Mouse (Mus musculus) thymus, postnatal 10 days (tissue): ENCODE measurements around the gene Bach1.
"Not testable (repeated sequence)": the region's sequence is repeated elsewhere in the genome, so short reads cannot be mapped to it uniquely, and the experiment has no call there.

ENCODE experiments used
- DNase-seq, 2 experiments: peaks; one replicate each; pipeline ENCODE4 v3.0.0; 2021; ENCODE audit warnings: low spot score in 2 of 2

Bach1 gene

DNA sequence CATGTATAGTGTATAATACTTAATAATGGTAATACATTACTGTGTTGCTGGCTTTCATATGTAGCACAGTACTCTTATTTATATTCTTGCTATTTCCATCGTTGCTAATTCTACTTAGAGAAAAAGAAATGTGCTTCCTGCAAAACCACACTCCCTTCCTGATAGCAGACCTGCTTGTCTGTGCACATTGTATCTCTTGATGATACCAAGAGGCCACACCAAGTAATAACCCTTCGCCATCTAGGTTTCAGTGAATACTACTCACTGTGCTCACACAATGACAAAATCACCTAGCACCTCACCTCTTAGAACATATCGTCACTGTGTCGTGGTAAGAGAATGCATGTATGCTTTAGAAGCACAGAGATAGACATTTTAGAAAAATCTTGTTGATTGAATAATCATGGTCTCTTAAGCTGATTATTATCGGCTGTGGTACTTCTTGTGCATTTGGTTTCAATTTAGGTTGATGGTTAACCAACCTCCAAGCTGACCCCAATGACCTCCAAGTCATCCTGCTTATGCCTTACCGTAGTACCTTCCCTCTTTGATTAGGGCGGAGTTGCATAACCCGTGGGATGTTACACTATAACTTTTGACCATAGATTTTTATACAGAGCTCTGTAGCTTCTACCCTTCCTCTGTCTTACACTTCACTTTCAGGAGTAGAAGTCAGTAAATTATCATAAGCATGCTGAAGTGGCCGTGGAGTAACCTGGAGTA, 17.7 kb upstream of the Bach1 start:
- DNase-seq, result no peak

DNA sequence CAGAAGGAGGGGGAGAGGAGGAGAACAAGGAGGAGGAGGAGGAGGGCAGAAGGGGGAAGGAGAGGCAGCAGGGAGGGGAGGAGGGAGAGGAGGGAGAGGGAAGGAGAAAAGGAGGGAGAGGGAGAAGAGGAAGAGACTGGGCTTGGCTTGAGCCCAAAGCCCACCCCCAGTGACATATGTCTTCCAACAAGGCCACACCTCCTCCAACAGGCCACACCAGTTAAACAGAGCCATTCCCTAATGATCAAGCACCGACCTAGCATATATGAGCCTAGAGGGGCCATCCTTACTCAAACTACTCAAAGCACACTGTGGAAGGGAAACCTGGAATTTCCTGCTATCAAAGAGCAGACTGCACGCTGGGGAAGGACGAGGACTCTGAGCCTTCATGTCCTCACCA, 16.9 kb upstream of the Bach1 start:
- no peak for DNase-seq

DNA sequence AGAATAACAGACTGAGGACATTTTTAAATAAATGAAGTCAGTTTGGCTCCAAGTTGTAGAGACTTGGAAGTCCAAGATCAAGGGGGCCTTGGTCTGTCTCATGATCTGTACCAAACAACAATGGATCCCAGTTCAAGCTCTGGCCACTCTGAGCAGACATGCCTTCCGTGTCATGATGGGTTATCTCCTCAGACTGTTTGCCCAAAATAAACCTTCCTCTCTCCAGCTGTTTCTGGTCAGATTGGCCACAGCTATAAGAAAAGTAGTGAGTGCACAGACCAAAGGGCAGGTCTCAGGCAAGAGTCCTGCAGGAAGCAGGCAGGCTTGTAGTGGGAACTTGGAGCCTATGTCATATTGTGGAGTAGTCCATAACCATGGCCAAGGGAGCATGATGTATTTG, 12.3 kb upstream of the Bach1 start:
- no peak for DNase-seq

DNA sequence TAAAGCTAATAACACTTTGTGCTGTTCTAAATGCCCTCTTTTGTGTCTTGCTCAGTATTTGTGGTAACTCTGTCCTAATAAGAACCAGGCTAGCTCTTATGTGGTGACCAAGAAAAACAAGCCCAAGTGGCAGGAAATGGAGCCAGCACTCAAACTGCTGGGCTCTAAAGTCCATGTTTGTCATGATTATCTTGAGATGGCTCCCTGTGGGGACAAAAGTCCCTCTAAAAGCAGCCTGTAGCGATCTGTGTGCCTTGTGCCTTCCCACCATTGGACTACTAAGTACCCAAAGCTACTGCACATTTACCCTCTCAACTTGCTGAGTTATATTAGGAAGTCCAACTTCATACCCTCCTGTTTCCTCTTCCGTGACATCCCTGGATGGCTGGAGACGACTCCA, 11.4 kb upstream of the Bach1 start:
- DNase-seq, result no peak

DNA sequence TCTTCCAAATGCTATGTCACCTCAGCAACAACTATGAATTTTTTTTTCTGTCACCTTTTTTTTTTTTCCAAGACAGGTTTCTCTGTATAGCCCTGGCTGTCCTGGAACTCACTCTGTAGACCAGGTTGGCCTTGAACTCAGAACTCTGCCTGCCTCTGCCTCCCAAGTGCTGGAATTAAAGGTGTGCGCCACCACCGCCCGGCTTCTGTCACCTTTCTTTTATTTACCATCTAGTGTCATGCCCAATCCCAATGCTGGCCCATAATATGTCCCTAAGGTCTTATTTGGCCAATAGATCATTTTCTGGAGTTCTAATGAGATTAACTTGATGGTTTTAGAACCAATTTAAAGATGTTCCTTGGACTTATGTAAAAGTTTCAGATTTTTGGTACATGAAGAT, 10.4 kb upstream of the Bach1 start:
- not testable (repeated sequence) for DNase-seq

DNA sequence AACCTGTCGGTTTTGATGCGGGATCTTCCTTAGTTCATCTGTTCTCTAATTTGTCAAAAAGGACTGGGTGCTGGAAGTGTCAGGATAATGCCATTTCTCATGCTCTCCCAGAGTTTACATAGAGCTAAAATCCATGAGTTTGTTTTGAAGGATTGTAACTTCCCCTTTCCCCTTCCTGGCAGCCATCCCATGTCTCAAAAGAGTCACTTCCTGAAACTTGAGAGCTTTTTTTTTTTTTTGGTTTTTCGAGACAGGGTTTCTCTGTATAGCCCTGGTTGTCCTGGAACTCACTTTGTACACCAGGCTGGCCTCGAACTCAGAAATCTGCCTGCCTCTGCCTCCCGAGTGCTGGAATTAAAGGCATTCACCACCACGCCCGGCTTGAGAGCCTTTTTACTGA, 9.9 kb upstream of the Bach1 start:
- DNase-seq, result not testable (repeated sequence)

DNA sequence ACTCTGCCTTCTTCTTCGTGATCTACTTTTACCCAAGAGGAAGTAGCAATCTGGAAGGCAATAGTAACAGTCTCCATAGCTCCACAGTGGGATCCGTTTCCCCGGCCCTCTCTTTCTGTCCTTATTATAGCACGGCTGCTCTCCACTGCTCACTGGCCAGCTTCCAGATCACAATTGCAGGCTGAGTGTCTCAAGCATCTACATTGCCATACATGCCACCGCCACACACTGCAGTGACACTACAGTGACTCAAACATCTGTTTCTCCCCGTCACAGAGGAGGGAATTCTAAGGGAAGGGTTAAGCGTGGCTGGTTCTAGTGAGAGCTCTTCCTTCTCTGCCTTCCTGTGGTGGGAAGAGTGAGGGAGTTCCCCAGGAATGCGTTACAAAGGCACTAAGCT, 9.5 kb upstream of the Bach1 start:
- DNase-seq, result no peak

DNA sequence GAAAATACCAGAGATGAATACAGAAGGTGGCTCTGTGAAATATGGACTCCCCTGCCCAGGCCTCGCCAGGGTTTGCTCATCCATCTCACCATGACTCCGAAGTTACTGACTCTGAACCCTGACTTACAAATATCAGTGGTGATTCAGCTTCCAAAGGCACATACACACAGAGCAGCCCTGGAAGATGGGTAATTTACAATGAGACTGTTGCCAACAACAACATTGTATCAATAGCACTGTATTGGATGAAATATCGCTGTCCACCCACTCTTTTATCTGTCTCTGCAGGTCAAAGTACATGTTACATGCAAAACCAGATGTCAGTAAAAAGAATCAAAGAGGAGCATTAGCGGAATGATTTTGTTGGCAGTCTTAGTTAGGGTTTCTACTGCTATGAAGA, 8.2 kb upstream of the Bach1 start:
- DNase-seq, result no peak

DNA sequence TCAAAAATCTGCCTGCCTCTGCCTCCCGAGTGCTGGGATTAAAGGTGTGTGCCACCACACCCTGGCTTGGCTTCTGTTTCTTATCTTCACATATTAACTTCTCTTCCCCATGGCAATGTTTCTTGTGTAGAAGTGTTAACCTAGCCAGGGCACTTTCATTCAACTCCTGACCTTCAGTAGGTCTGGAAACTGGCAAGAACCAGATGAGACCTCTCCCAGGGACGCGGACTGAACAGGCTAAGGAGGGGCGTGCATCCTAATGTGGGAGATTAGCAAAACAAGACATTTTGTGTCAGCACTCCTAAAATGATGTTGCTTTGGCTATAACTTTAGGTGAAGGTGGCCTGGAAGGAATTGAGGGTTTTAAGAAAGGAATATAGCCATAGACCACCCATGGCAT, 7.6 kb upstream of the Bach1 start:
- DNase-seq, result no peak

DNA sequence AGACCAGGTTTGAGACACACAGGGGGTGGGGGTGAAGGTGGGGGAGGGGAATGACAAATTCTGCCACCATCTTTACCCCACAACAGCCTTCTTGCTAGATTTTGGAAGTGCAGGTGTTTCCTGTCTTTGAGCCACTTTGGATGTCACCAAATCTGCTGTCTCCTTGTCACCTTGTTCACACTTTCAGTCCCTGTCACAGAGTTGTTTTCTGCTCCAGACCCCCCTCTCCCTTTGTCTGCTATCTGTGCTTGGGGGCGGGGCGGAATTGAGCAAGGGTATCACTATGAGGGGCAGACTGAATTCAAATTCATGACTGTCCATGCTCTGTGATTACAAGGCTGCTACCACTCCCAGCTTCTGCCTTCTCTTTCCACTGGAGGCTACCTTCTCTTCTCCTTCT, 6.2 kb upstream of the Bach1 start:
- DNase-seq, result peak; percentile 41 to 44

DNA sequence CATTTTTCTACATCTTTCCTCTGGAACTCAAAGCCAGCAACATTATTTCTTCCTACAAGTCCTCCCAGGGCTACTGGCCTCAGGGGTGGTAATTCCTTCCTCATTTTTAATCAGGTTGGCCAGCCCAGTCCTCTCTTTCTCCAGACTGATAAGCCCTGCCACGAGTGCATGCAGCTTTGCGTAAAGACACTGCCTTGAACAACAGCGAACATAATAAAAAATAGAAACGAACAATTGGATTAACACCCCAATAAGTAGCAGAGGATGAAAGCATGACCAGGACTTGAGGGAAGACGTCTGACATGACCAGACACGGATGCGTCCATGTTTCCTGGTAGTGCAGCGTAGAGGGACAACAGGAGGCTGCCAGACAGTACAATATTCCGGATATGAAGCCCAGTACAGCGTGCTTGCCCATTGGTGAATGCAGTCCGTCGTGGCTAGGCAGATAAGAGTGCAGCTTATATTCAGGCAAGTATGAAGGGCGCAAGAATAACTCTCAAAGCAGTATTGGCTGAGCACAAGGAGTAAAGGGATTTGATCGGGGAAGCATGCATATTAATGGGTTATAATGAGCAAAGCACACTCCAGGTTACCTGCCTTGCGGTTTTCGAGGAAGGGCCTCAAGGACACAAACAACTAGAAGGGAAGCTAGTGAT, 909 bp upstream of the Bach1 start:
- no peak for DNase-seq

DNA sequence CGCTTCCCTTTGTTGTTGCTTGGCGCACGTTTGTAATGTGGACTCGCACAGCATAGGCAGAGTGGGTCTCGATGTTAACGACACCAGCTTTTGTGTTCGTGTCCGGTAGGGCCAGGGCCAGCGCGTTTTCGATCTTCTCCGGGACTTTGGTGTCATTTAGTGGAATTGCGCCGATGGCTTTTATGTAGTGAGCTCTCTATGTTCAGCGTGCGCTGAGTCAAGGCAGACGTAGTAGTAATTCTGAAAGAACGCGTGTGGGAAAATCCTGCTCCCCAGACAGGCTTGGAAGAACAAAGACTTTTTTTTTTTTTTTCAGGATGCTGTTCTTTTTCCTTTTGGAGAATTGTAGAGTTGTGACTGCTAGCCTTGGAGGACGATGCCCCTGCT, 554 bp downstream of the Bach1 start:
- peak in 1 of 2 experiments; percentile 57 for DNase-seq

DNA sequence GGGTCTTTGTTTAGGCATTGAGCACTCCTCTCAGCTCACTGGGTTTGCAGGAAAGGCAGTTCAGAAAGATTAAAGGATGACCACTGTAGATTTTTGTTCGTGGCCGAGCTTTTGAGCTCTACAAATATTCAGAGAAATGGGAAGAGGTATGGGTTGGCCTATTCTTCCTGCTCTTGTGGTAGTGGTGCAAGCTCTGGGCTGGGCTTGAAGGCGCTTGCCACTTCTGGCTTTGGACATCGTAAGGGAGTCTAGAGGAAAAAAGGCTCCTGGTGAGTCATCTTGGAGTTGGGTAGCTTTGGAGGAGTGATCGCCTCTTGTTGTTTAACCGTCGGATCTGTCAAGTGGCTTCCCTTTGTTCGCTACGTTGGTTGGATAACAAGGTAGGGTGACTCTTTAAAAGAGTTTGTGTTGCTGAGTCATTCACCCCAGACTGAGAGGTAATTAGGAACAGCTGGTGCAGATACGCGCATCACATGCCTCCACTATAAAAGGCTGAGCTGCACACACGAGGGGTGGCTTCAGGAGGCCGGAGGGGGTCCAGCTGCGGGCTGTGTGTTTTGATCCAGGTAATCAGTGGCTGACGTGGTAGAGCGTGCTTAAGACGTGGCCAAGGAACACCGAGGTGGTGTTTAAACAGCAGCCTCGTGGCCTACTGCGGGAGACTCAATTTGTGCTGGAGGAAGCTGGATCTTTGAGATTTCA, 1.1 kb downstream of the Bach1 start:
- peak; percentile 46 to 48 for DNase-seq

DNA sequence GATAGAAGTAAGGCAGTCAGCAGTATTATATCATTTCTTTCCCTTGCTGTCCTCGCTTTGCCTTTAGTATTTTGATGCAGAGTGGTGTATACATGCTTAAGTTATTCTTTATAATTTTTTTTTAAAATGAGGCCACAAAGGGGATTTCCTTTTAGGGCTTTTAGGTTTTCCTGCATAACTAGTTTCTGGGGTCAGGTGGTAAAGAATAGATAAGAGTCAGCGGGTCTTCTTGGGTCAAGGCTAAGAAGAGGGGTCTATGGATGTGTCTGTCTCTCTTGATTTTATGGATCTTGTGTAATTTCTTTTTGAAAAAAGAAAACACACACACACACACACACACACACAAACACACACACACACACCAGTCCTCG, 1.6 kb downstream of the Bach1 start:
- no peak for DNase-seq

DNA sequence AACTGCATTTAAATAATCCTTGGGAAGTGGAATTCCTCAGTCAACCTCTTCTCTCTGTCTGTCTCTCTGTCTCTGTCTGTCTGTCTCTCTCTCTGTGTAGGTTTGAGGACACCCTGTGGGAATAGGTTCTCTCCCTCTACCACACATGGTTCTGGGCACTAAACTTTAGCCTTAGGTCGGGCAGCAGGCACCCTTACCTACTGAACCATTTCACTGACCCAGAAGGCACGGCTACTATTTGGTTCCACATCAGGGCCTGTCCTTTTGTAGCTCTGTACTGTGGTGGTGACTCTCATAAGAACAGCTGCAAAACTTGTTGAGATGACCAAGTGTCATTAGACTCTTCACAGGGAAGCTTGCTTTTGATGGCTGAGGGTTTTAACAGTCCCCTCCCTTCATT, 3.1 kb downstream of the Bach1 start:
- DNase-seq, result no peak

DNA sequence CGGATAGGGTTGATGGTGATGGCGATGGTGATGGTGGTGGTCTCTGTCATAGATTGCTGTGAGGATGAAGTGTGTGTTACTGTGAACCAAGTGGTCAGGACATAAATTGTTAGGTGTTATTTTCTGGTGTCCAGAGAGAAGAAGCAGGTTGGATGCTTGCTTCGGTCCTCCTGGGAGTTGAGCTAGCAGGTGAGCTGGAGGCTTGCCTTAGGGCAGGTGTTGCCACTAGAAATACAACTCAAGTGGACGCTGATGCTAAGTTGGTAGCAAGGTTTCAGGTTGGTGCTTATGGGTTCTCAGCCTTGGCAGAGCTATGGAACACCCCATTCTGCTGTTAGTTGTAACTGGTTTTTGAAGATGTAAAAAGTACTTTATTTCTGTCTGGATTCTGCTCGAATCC, 4.1 kb downstream of the Bach1 start:
- DNase-seq, result no peak

DNA sequence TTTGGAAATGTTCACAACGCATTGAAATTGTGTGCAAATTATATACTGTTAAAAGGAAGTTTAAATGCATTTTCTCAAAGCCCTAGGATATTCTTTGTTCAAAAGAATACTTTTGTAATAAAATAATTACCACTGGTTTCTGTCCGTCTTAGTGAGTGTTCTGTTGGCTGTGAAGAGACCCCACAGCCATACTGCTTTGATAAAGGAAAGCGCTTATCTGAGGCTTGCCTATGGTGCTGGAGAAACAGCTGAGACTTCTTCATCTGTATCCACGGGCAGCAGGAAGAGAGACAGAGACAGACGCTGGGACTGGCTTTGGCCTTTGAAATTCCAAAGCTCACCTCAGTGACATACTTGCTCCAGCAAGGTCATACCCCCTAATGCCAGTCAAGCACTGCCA, 5.5 kb downstream of the Bach1 start:
- no peak for DNase-seq

DNA sequence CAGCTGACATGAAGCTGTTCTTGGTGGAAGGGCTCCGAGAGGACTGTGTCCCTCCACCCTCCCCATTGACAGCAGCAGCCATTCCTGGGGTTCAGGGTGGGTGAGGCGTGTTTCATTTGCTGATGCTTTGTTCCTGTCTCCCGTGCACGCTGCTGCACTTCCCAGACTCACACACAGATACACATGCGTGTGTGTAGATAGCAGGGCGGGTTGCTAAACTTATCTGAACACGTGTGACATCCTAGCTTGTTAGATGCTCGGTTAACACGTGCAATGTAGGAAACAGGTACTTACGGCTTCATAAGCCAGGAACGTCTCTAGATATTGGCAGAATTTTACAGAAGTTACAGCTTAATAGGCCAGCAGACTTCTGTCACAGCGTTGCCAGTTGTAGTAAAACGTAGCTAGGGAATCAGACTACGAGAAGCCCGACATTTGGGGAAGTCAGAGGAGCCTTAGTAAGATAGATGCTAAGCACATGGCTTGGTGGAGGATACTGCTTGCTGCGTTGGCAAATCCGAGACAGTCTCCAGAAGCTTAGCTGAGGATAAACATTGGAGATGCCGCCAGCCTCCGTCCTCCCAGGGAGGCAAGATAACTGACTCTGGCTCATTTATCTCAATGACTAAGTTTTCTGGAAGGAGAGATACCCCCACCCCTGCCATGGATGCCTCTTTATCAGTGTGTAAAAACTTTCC, 7.3 kb downstream of the Bach1 start:
- DNase-seq, result no peak

DNA sequence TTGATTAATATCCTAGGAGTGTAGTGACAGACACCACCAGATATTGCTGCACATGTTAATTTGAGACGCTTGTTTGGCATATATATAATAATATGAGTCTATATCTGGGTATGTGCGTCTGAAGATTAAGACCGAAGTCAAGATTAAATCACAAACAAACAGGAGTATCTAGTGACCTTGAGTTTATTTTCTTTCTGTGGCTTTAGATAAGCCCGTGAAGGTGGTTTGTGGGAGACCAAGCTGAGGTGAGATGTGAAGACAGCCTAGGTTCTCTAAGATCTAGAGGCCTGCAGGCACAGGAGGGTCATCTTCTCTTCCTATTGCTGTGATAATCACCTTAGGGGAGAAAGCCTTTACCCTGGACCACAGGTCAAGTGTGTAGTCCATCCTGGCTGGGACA, 8.6 kb downstream of the Bach1 start:
- no peak for DNase-seq

DNA sequence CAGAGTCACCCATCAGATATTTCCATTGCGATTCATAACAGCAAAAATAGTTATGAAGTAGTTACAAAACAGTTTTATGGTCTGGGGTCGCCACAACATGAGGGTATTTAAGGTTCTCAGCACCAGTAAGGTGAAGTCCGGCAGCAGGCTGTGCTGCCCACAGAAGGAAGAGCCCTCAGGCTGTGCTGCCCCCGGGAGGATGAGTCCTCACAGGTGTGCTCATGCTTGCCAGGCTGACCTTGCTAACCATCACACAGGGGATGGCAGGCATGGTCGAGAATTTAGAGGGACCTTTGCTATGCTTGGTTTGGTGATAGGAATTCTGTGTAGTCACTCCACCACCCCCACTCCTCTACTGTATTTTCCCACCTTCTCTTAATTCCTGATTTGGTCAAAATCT, 9.8 kb downstream of the Bach1 start:
- no peak for DNase-seq

DNA sequence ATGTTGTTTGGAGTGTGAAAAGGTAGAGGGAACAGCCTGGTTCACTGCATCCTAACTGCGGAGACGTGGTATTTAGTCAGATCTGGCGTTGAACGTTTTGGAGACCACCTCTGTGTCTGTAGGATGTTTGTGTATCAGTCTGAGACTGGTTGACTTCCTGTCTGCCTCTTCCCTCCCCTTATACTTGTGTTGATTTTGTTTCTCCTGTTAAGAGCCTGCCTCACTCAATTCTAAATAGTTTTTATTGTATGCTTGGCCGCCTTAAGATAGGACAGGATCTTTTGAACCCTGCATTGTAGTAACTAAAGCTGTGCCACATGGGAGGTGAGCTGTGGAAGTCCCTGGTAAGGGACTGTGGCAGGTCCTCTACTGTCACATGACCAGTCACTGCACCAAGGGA, 10.4 kb downstream of the Bach1 start:
- DNase-seq, result no peak

DNA sequence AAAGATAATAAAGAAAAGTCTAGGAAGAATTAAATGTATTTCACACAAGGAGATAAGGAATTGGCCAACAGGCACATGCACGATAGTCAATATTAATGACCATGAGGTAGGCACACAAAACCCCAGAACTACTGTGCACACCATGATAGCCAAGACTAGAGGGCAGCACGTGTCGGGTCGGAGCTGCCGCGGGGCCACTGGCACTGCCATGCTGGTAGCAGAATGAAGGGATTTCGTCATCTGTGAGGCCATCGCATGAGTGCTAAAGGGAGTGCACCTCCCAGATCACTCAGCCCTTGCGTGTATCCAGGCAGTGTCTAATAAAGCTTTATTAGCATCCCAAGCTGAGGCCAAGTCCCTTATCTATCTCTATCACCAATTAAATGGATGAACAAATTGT, 11.2 kb downstream of the Bach1 start:
- no peak for DNase-seq

DNA sequence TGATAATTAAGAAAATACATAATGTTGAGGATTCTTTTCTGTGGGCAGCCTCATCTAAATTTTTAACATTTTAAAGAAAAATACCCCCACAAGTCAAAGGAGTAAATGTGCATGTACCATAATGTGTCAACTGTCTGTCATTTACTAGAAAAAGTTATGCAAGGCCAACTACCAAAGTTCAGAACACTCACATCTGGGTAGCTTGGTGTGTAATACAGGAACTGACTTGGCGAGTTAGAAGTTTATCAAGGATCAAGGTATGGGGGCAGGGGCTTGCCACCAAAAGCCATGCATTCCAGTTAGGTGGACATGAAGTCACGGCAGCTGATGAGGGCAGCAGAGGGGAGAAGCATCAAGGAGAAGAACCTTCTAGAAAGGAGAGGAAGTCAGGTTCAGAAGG, 13.2 kb downstream of the Bach1 start:
- DNase-seq, result no peak
